Mouse (Mus musculus) forebrain, embryonic 14.5 days (tissue): ENCODE results near the gene Ccni. TPM values are rescaled to one million over a fixed set of nuclear protein-coding genes. Genes with fewer than 3 reads are reported as not detected.

Source experiments
- ATAC-seq: fragments of 200-750 bp; cut with Nextera tagmentation; 2 replicates; pipeline ENCODE4 v1.8.0; 2017; ENCODE audit warnings: mild to moderate bottlenecking, moderate library complexity
- DNase-seq: peaks from one replicate; pipeline ENCODE4 v3.0.0-alpha.2; 2015; ENCODE audit warnings: low spot score
- H3K27ac ChIP-seq: fragments of 300-500 bp; sonication (generic); 2 replicates; pipeline ENCODE4 v1.5.1; 2014; ENCODE audit warnings: low read depth, mild to moderate bottlenecking, control low read depth, low read length, moderate library complexity
- H3K27me3 ChIP-seq: fragments of 300-500 bp; sonication (generic); replicated peaks from 2 replicates; pipeline ENCODE4 v1.6.1; 2014; ENCODE audit warnings: low read length, control low read depth, mixed read lengths; ENCODE audit not compliant: control insufficient read depth, insufficient read depth
- H3K36me3 ChIP-seq: fragments of 300-500 bp; sonication (generic); 2 replicates; pipeline ENCODE4 v1.6.1; 2014; ENCODE audit warnings: low read length, control low read depth; ENCODE audit not compliant: control insufficient read depth, insufficient read depth
- H3K4me1 ChIP-seq: fragments of 300-500 bp; sonication (generic); 2 replicates; pipeline ENCODE4 v1.6.1; 2014; ENCODE audit warnings: antibody characterized with exemption, low read length, control low read depth; ENCODE audit not compliant: control insufficient read depth, insufficient read depth
- H3K4me2 ChIP-seq: fragments of 300-500 bp; sonication (generic); 2 replicates; pipeline ENCODE4 v1.6.1; 2014; ENCODE audit warnings: mild to moderate bottlenecking, control low read depth, low read length
- H3K4me3 ChIP-seq: fragments of 300-500 bp; sonication (generic); 2 replicates; pipeline ENCODE4 v1.5.1; 2014; ENCODE audit warnings: low read depth, low read length, control low read depth
- H3K9ac ChIP-seq: fragments of 300-500 bp; sonication (generic); 2 replicates; pipeline ENCODE4 v1.6.1; 2014; ENCODE audit warnings: mild to moderate bottlenecking, low read length, control low read depth, moderate library complexity
- H3K9me3 ChIP-seq: fragments of 300-500 bp; sonication (generic); replicated peaks from 2 replicates; pipeline ENCODE4 v1.6.1; 2016; ENCODE audit warnings: low read length, control low read depth, mixed read lengths; ENCODE audit not compliant: control insufficient read depth
- WGBS: fragments of 180-500 bp; shearing (Covaris S2); extraction: QIAGEN DNeasy Blood & Tissue Kit; methylation state at CpG from one replicate; pipeline ENCODE4 v1.1.7; 2014; 5-methylcytosine and 5-hydroxymethylcytosine counted together
- polyA plus RNA-seq: library from polyadenylated mRNA; unstranded; fragments of >200 nt; fragmentation: Nextera tagmentation; extraction: Ambion mirVana; gene quantifications from 2 replicates; pipeline ENCODE4 v1.2.1, GENCODE M21; 2014

Ccni gene
- 195 and 209 TPM in 2 replicates for polyA plus RNA-seq

- peaks cover 8% of the 10 kb centered on the region for H3K36me3 ChIP-seq
- H3K27me3 ChIP-seq, result no peaks in the 10 kb centered on the region
- under 1% methylated on average over 74 of the region's 79 CpGs for WGBS
- DNase-seq (peak; percentile 98), ATAC-seq (peak; percentile 97)
- H3K4me3 ChIP-seq, result peak within 1 kb of the TSS; percentile 92
- H3K4me1 ChIP-seq, result peaks cover 13% of the 10 kb centered on the region; the same call in 1 of the 2 replicates
- H3K9me3 ChIP-seq, result no peaks in the 10 kb centered on the region
- H3K4me2 ChIP-seq, result peak within 1 kb of the TSS; percentile 92
- H3K27ac ChIP-seq, result peak within 1 kb of the TSS; percentile 95
- H3K9ac ChIP-seq, result peak within 1 kb of the TSS; percentile 93
These were observed at the start of gene Ccni, which contains the start of gene 2010109A12Rik for GRCm38 (mm10) chr5:93206109-93207005. Gene Ccni, minus strand, starts transcription at chr5:93206495. Gene 2010109A12Rik, plus strand, starts transcription at chr5:93206518.

DNA sequence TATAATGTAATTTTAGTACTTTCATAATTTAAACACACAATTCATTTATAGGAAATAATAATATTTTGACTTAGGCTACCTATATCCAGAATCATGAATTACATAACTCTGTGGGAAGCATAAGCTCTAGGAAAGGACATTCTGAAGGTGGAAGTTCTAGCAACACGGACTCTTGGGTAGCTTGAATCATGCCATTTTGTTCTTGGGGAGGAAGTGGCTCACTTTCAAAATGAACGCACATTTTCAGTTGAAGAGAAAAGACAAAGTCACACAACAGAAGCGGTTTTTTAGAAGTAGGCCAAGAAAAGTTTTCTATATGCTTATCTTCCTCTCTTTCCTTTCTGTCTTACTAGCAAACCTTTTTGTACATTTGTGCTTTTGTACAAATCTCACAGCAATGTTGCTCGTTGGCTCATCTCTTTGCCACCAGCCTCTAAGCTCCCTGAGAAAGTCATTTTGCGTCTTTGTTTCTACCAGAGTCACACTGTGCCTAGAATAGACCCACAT is 49.5 kb upstream of the Ccni start:
- Histone ChIP-seq H3K27ac (no peak overlapping the region), H3K36me3 (no peaks in the 10 kb centered on the region), H3K9me3 (no peaks in the 10 kb centered on the region; the same call in 1 of the 2 replicates), H3K9ac (no peak overlapping the region), H3K4me2 (no peak overlapping the region), H3K4me1 (no peaks in the 10 kb centered on the region), H3K4me3 (no peak overlapping the region), H3K27me3 (no peaks in the 10 kb centered on the region)
- ATAC-seq (no peak), DNase-seq (no peak)
- 90% methylated on average over 5 of the region's 5 CpGs for WGBS

DNA sequence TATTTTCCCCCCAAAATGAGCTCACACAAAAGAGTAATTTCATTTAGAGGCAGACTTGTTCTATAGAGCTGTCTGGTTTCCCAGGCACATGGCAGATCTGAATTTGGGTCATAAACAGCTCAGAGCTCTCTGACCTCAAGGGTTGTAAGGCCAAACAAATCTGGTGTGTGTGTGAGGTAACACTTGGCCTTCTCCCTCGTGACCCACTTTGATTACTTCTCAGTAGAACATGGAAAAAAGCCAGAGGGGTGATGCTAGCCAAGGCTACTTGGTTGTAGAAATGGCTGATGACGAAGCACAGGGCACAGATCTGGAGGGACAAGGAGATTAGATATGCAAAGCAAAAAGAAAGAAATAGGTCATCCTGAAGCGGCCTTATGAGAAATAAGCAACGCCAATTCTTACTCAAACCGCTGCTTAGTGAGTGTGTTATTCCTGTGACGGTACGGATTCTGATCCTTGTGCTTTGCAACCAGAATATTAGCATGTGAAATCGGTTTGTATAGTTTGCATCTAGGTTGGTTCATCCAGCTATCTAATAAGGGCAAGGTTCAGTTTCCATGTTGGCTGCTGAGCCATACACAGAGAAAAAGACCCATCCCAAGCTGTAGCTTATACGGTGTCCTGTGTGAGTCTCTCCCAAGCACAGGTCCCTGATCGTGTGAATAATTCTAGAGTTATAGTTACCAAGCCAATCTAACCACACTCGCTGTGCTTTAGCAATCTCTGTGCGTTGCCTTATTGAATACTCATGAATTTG is 44.9 kb upstream of the Ccni start:
- Histone ChIP-seq H3K4me1 (no peaks in the 10 kb centered on the region), H3K27me3 (no peaks in the 10 kb centered on the region), H3K9me3 (no peaks in the 10 kb centered on the region; the same call in 1 of the 2 replicates), H3K27ac (no peak overlapping the region), H3K36me3 (no peaks in the 10 kb centered on the region), H3K9ac (no peak overlapping the region), H3K4me3 (no peak overlapping the region), H3K4me2 (no peak overlapping the region)
- 86% methylated on average over 12 of the region's 12 CpGs for WGBS
- no peak for DNase-seq
- no peak for ATAC-seq

- Histone ChIP-seq H3K27me3 (no peaks in the 10 kb centered on the region), H3K9ac (no peak overlapping the region), H3K36me3 (no peaks in the 10 kb centered on the region), H3K4me1 (no peaks in the 10 kb centered on the region), H3K9me3 (no peaks in the 10 kb centered on the region; the same call in 1 of the 2 replicates), H3K4me2 (no peak overlapping the region), H3K27ac (no peak overlapping the region), H3K4me3 (no peak overlapping the region)
- no peak for DNase-seq
- no peak for ATAC-seq
- WGBS, result 82% methylated on average over 6 of the region's 6 CpGs
These were observed 43.8 kb upstream of the Ccni start for GRCm38 (mm10) chr5:93249940-93250578.

DNA sequence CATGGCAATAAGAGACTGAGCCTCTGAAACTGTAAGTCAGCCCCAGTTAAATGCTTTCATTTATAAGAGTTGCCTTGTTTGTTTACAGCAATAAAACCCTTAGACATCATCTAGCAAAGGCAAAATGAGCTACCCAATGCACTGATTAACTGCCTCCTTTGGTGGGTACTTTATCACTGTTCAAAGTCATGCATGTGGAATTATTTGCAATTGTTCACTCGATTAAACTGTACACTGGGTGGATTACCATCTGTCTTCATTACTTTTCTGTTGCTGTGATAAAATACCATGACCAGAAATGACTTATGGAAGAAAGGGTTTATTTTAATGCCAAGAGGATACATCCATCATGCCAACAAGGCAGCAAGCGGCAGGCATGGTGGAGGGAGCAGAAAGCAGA is 39.0 kb upstream of the Ccni start:
- Histone ChIP-seq H3K27ac (no peak overlapping the region), H3K4me3 (no peak overlapping the region), H3K9me3 (no peaks in the 10 kb centered on the region), H3K36me3 (no peaks in the 10 kb centered on the region), H3K27me3 (no peaks in the 10 kb centered on the region), H3K4me1 (no peaks in the 10 kb centered on the region), H3K4me2 (no peak overlapping the region), H3K9ac (no peak overlapping the region)
- no peak for DNase-seq
- 66% methylated on average over 2 of the region's 2 CpGs for WGBS
- no peak for ATAC-seq

DNA sequence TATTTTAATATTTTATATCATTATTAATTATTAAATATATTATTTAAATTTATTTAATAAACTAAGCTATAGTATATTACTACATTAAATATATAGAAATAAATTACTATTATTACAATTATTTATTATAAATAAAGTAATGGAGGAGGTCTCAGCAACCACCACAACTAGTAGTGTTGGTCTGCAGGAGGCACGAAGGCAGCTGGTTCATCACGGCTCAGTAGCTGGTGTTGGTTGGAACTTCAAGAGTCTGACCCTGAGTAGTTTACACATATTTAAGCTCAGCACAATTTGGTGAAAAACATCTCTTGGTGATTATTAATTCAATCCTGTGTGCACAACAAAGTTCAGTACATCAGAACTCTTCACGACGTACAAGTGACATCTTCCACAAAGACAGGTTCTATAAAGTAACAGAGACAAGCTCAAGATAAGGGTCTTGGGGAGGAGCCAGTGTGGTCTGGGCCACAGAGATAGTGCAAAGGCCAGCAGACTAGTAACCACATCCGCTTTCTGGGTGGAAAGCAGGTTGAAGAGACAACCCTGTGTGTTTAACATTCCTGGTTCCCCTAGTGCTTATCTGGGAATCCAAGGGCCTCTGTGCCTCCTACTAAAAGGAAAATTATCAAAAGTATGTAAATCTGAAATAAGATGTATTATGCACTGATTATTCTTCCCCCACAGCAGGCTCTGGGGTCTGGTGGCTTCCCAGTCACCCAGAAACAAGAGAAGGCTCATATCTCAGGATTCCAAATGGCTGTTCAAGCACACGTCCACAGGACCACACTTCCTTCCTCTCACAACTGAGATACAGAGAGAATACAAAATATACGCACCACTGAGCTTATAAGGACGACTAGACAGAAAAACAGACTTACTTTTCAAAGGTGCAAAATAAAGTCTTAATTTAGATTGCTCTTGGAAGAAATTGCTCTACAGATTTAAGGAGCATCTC is 33.6 kb upstream of the Ccni start:
- Histone ChIP-seq H3K4me2 (no peak overlapping the region), H3K36me3 (no peaks in the 10 kb centered on the region), H3K4me1 (no peaks in the 10 kb centered on the region), H3K9ac (no peak overlapping the region), H3K27me3 (no peaks in the 10 kb centered on the region), H3K4me3 (no peak overlapping the region), H3K27ac (no peak overlapping the region), H3K9me3 (no peaks in the 10 kb centered on the region)
- no peak for DNase-seq
- 88% methylated on average over 8 of the region's 8 CpGs for WGBS
- ATAC-seq, result no peak

GRCm38 (mm10) chr5:93236541-93236940 is 30.2 kb upstream of the Ccni start:
- Histone ChIP-seq H3K9me3 (no peaks in the 10 kb centered on the region), H3K4me1 (peaks cover 3% of the 10 kb centered on the region; the same call in 1 of the 2 replicates), H3K4me2 (no peak overlapping the region), H3K4me3 (no peak overlapping the region), H3K27ac (no peak overlapping the region), H3K9ac (no peak overlapping the region), H3K27me3 (no peaks in the 10 kb centered on the region), H3K36me3 (no peaks in the 10 kb centered on the region)
- no peak for ATAC-seq
- 78% methylated on average over 4 of the region's 4 CpGs for WGBS
- DNase-seq, result no peak

DNA sequence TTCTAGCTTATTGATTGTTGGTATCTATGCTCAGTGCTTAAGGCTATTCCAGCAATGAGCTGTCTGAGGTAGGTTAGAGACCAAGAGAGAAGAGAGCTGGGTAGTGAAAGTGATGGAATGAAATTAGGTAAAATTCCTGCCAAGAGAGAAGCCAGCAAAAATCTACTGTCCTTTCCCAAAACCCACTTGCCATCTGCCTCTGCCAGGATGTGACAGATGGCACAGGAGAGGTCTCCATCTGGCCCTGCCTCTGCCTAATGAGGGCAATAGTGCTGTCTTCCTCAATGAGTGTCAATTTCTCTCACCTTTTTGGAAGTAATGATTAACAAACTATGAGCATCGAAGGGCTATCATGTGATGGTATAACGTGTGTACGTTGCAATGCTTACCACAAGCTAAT is 29.6 kb upstream of the Ccni start:
- Histone ChIP-seq H3K9ac (no peak overlapping the region), H3K36me3 (no peaks in the 10 kb centered on the region), H3K4me1 (peaks cover 3% of the 10 kb centered on the region; the same call in 1 of the 2 replicates), H3K9me3 (no peaks in the 10 kb centered on the region), H3K4me2 (no peak overlapping the region), H3K4me3 (no peak overlapping the region), H3K27ac (no peak overlapping the region), H3K27me3 (no peaks in the 10 kb centered on the region)
- peak; percentile 46 for DNase-seq
- WGBS, result 48% methylated on average over 3 of the region's 3 CpGs
- ATAC-seq, result peak; percentile 48; the same call in 1 of the 2 replicates
